Mouse (Mus musculus) heart, postnatal 10 days (tissue): ENCODE results near the gene Cyp20a1. TPM values are rescaled to one million over a fixed set of nuclear protein-coding genes. Genes with fewer than 3 reads are reported as not detected.

Source experiments
- DNase-seq, 2 experiments: peaks; one replicate each; pipeline ENCODE4 v3.0.0; 2021
- intact Hi-C: fragments of 180-260 bp; cut with DNase I; formaldehyde crosslinking; loops from one replicate; pipeline ENCODE4 v1.15.1; 2025
- total RNA-seq, 2 experiments: library from RNA; stranded (reverse); gene quantifications; 2 replicates each; pipeline ENCODE4 v1.2.3; 2021

Cyp20a1 gene
- total RNA-seq = 10 to 100 TPM; 17.9 to 18.2 TPM

DNA sequence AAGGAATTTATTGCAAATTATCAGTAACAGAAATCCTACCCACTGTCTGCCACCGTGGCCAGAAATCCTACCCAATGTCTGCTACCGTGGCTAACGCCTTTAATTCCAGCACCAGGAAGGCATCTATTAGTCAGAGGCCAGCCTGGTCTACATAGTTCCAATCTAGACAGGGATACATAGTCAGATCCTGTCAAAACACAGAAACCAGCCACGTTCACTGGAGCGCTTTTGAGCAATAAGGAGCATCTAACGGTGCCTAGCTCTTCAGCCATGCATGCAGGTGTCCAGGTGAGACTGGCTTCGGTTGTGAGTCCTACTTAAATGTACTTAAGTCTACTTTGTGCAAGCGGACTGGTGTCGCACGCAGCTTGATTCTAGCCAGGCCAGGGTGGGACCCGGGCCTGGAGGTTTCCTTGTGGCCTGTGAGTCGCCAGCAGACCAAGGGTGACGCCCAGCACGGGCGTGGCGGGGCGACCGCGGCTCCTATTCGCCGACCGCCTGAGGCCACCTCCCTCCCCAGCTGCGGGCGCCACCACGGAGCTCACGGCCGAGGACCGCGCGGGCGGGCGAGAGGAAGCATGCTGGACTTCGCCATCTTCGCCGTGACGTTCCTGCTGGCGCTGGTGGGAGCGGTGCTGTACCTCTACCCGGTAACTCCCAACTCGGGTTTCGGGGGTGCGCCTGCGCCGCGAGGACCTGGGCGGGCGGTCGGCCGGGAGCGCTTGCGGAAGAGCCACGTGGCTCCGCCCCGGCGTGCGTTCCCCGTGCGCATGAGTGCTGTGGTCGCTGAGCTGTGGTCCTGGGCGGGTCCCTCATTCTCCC lies at the start of gene Cyp20a1:
TSS of gene Cyp20a1 (plus strand) at position 516 of the 822 bp plus-strand sequence.
- peak; percentile 93 to 94 for DNase-seq
- intact Hi-C loops = loop anchor here (1.0 to 2.0 kb wide), 2 partner anchors 66 to 522 kb away; partner anchors contain the start of gene Abi2

DNA sequence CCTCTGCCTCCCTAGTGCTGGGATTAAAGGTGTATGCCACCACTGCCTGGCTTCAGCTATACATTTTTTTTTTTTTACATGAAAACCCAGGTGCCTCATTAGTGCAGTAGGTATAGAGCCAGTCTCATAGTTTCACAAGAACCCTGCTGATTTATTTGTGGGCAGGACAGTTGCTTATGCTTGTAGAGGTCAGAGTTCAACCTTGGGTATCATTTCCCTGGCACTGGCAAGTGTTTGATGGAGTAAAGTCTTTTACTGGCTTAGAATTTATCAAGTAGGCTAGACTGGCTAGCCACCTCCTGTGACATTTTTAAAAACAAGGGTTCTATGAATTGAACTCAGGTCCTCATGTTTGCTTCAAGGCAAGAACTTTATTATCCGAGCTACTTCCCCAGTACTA lies 49.2 kb upstream of the Cyp20a1 start:
- no peak for DNase-seq

DNA sequence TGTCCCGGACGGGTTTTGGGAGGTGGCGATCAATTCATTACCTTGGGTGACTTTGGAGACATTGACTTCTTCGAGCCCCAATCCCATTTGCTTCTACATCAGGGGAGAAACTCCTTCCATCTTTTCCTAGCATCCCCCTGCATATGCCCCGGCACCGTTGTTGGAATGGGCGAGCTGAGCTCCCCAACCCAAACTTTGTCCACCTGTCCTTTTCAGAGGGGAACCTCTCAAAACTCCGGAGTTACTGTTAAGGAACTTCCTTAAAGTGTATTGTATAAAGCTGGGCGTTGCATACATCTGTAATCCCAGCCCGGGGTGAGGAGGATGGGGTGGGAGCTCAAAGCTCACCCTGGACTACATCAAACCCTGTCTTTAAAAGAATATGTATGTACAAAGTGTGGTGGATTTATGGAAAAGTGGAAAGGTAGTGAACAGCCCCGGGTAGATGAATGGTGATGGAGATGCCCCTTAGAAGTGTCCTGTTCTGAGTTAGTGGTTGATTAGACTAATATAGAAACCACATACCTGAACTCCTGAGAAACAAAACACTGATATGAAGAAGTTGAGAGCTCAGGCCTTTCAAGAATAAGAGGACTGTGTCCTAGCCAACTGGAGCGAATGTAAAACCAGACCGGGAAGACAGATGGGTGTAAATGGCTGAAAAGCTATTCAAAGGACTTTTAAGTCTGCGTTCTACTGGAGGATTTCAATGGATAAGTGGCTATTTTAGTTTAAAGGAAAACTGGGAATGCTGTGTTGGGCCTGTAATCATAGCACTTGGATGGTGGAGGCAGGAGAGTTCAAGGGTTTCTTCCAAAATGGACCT lies 720 bp downstream of the Cyp20a1 start:
- intact Hi-C loops = loop anchor here (1.0 to 2.0 kb wide), 2 partner anchors 65 to 521 kb away; partner anchors contain the start of gene Abi2
- no peak for DNase-seq

More for the DNA sequence above, 49.2 kb upstream of the Cyp20a1 start:
- intact Hi-C loops = no loop called here

DNA sequence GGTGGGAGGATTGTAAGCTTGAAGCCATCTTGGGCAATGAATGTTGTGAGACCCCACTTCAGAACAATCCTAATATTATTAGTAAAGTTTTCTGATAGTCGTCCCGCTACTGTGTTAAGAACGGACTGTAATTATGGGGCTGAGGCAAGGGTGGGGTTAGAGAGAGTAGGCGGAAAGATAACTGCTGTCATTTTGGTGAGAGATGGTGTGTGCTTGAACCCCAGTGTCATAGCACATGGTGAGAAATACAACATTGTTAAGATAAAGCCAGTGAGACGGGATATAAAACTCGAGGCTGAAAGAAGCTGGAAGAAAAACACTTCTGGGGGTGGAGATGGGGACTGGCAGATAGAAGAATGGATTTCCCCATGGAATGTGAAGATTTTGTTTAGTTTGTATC lies 1.5 kb downstream of the Cyp20a1 start:
- intact Hi-C loops = no loop called here
- DNase-seq = no peak

DNA sequence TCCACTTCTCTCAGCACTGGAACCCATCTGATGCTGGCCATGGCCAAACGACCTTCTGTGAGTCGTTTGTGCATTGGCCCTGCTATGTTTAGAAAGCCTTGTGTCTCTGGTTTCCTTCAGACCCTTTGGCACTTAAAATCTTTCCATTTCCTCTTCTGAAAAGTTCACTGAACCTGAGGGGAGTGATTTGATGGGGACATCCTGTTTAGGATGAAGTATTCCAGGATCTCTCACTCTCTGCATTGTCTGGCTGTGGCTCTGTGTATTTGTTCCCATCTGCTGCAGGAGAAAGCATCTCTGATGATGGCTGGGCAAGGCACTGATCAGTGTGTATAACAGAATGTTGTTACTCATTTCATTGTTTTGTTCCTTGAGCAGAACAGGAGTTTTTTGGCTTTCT lies 2.6 kb downstream of the Cyp20a1 start:
- DNase-seq = no peak
- intact Hi-C loops = no loop called here

DNA sequence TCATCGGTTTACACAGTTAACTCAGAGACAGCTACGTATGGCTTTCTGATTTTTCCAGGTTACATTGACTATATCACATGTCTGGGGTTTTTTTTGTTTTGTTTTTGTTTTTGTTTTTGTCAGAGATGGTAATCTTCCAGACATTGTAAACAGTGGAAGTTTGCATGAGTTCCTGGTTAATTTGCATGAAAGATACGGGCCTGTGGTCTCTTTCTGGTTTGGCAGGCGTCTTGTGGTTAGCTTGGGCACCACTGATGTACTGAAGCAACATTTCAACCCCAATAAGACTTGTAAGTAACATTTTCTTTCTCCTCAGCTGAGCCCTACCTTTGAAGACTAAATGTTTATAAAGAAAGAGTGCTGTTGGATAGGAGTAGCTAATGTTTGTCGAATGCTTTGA lies 9.7 kb downstream of the Cyp20a1 start:
- no peak for DNase-seq
- intact Hi-C loops = no loop called here

DNA sequence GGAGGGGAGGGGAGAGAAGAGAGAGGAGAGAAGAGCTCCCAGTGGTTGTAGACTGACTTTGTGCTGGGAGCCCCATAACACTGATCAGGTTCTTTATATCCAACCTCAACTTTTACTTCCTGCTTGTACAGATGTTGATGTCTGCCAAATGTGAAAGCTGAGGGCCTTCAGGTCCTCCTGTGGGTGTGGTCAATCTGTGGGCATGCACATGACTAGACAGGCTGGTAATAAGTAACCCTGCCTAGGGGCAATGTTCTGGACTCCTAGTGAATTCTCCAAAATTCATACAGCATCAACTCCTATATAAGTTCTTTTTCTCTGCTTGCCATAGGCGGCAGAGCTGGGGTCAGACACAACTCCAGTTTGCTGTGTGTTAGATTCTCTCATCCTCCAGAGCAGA lies 18.5 kb downstream of the Cyp20a1 start:
- intact Hi-C loops = no loop called here
- no peak for DNase-seq

DNA sequence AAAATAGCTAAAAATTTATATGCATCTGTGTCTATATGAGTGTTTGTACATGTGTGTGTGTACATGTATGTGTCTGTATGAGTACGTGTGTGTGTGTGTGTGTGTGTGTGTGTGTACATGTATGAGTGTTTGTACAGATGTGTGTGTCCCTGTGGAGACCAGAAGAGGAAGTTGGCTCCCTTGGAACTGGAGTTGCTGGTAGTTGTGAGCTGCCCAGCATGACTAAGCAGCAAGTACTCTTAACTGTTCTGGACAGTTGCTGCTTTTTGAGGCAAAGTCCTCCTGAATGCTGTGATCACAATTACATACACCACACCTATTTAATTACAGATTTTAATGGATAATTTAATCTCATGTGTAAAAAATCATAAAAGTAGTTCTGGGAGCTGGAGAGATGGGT lies 33.4 kb downstream of the Cyp20a1 start:
- intact Hi-C loops = no loop called here
- no peak for DNase-seq

DNA sequence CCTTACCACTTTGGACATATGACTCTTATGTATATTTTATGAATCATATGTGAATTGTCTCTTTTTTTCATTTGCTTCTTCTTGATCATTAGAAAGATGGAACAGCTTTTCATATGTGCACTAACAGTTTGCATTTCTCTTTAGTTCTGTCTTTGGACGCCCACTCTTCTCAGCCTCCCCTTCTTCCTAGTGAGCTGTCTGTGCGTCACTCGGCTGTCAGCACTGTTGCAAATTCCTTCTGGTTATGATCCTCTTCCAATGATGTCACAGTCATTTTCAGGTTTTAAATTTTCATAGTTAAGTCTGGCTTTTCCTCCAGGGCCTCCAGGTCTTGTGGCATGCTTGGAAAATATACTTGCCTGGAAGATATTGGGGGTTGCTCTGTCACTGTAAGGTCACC lies 38.8 kb downstream of the Cyp20a1 start:
- intact Hi-C loops = no loop called here
- DNase-seq = no peak

DNA sequence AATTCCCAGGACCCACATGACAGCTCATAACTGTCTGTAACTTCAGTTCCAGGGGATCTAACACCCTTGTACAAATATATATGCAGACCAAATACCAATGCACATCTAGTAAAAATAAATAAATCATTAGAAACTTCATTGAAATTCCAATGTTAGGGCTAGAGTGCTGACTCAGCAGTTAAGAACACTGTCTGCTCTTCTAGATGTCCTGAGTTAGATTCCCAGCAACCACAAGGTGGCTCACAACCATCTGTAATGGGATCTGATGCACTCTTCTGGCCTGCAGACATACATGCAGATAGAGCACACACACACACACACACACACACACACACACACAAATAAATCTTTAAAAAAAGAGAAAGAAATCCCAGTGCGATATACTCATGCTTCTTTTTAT lies 61.7 kb downstream of the Cyp20a1 start:
- DNase-seq = no peak
- intact Hi-C loops = loop anchor here (5.0 kb wide), 1 partner anchor 457 kb away; no protein-coding TSS in a partner anchor

DNA sequence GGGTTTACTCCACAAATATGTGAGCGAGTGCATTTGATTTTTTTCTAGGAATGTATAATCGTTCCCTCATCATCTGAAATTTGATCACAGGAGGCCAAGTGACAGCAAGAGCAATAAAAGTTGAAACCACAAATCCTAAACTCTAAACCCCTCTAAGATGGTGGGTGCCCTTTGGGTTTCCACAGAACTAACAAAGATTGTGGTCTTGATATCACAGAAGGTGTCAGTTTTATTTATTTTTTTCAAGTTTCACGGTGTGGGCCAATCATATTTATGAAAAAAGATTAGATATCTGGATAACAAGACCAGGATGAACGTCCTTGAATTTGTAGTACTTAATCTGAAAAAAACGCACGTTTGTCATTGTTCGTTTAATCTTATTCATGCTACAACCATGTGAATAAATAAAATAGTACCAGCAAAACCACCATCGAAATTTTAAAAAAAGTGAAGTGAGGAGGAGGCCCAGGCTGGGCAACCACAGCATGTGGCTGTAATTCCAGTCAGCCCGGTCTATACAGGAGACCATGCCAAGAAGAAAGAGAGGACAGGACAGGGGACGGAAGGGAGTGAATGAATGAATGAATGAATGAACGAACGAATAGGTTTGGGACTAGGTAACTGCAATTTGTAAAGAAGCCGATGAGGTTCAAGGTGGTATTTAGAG lies 65.5 kb downstream of the Cyp20a1 start:
- intact Hi-C loops = loop anchor here (1.0 to 5.0 kb wide), 3 partner anchors 65 to 454 kb away; partner anchors contain the start of genes Cyp20a1 and Raph1

DNA sequence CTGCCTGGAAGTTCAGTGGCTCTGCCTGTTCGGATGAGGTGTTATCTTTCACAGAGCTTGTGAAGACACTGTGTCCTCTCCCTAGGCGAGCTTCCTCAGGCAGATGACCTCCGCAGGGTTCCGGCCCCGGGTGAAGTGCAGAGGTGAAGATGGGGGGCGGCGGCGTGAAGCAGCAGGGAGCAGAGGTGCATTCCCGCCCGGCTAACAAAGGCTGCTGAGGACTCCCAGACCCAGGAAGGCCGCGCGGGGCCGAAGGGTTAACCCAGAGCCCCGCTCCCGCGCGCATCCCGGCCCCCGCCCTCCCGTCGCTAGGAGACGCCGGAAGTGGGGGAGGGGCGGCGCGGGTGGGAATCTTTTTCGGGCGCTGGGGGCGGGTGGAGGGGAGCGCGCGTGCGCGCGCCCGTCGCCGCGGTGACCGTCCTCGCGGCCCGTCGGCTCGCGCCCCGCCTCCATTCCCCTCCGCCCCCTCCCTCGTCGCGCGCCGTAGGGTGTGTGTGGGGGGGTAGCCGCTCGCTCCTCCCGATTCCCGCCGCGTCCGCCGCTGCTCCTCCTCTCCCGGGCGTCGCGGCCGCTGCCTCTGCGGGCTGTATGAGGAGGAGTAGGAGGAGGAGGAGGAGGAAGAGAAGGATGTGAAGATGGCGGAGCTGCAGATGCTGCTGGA lies 66.2 kb downstream of the Cyp20a1 start, which contains the start of gene Abi2:
TSS of gene Abi2 (plus strand) at position 452 of the 661 bp plus-strand sequence.
- peak; percentile 94 to 95 for DNase-seq
- intact Hi-C loops = loop anchor here (1.0 to 5.0 kb wide), 3 partner anchors 66 to 453 kb away; partner anchors contain the start of genes Cyp20a1 and Raph1

More for the DNA sequence above, 65.5 kb downstream of the Cyp20a1 start:
- DNase-seq = no peak

DNA sequence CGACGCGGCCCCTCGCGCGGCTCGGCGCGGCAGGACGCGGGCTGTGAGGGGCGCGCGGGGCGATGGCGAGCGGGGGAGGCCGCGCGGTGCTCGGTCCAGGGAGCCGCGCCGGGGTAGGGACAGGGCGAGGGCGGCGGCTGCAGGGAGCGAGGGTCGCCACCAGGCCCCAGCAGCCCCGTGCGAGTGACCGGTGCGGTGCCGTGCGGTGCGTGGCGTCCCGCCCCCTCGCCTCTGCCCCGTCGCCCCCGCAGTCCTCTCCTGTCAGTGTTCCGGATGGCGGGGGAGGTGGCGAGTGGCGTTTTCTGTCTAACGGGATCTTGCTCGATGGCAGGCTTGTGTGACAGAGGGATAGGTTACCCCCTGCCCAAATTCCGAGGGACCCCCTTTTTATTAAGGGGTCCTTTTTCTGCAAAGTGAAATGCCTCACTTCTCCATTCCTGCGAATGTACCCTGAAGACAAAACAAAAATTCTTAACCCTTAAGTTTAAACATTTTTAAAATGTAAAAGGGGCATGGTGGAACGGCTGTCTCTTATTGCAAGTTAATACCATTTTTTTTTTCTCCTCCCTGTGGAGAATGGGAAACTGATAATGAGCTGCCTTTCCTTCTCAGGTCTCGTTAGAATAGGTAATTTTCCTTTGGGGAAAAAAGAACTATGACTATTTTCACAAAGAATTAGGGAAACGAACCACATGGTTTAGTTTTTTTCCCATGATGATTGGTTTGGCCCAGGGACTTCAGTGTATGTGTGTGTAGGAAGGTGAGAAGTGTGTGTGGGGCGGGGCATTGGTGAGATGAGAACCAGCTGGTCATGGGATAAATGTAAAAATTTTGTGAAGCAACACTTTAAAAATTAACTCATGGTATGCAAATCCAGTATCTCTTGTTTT lies 67.0 kb downstream of the Cyp20a1 start:
- intact Hi-C loops = loop anchor here (1.0 to 5.0 kb wide), 3 partner anchors 67 to 452 kb away; partner anchors contain the start of genes Cyp20a1 and Raph1
- peak; percentile 26 to 50 for DNase-seq

DNA sequence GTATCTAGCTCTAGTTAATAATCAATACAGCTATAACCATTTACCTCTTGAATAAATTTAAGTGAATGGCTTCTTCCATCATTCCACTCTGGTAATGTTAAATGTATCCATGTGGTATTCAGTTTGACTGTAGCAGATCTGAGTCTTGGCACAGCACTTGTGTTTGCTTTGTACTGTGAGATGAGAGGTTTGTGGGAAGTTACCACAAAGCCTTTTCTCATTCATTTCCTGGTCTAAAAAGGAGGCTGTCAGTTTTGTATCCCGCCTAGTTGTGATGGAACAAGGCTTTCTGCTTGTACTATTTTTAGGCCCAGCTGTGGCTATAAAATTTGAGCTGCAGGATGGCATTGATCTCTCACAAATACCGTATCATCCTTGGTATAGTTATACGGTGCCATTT lies 73.6 kb downstream of the Cyp20a1 start:
- intact Hi-C loops = no loop called here
- peak in 1 of 2 experiments; percentile 12 for DNase-seq

DNA sequence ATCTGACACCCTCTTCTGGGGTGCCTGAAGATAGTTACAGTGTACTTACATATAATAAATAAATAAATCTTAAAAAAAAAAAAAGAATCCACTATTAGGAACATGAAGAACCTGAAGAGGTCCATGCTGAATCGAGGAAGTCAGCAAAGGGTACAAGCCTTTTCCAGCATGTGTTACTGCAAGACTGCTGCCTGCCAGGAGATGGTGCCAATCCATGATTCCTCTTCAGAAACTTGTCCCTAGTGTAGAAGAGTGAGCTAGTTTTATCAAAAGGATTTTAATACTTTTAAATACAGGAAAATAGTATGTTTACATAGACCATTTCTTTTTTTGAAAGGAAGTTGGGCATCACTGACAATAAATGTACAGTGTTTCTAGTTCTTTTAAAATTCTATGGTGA lies 80.8 kb downstream of the Cyp20a1 start:
- DNase-seq = peak; percentile 24 to 29

DNA sequence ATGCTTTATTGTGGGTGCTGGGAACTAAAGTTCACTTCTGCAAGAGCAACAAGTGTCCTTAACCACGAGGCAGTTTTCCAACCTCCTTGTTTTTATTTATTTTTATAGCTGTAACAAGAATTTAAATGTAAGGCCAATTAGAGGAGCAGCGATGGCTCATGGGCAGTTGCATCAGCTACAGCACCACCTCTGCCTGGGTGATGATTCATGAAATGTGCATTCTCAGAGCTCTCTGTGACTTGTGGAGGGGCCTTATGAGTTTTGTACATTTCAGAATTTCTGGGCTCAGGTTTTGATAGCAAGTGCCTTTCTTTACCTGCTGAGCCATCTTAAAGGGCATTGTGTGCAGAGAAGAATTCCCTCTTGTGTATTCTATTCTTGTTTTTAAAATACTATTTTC lies 85.2 kb downstream of the Cyp20a1 start:
- intact Hi-C loops = no loop called here
- no peak for DNase-seq

More for the DNA sequence above, 80.8 kb downstream of the Cyp20a1 start:
- intact Hi-C loops = no loop called here

DNA sequence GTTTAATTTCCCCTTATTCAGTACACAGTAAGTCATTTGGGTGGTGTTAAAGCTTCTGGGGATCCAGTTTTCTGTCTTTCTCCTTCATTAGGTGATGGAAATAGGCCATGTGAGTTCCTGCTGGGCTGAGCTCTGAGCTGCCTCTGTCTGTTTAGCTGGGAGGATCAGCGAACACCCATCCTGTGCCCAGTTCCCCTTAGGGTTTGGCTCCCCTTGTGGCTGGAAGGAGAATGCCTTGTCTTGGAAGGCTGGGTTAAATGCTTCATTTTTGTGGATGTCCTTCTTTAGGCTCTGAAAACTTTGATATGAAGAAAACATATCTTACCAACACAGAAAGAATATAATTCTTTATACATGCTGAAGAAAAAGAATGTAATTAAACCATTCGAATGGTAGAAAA lies 85.8 kb downstream of the Cyp20a1 start:
- DNase-seq = peak in 1 of 2 experiments; percentile 21
- intact Hi-C loops = no loop called here

DNA sequence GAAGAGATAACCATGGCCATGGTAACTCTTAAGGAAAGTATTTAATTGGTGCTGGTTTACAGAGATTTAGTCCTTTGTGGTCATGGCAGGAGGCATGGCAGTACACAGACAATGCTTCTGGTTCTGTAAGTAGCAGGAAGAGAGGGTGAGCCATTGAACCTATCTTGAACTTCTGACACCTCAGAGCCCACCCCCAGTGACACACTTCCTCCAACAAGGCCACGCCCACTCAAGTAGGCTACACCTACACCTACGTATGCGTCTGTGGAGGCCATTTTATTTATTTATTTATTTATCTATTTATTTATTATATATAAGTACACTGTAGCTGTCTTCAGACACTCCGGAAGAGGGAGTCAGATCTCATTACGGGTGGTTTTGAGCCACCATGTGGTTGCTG lies 88.4 kb downstream of the Cyp20a1 start:
- intact Hi-C loops = no loop called here
- no peak for DNase-seq

DNA sequence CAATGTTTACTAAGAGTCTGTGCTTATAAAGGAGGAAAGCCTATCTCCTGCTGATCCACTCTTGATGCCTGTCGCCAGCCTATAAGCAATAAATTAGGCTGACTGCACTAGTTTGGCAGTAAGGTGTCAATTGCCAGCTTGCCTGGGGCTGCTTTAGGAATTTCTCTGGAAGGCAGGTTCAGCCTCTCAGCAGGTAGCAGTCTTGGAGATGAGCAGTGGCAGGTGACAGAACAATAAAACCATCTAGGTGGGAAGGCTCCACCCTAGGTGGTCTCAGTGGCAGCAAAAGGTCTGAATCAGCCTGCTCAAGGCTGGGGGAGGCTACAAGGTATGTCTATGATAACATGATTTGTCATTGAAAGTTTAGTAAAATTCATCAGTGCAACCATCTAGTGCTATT lies 89.4 kb downstream of the Cyp20a1 start:
- intact Hi-C loops = no loop called here
- no peak for DNase-seq
